Comparison of ENCODE assay signal across 15 mouse cellular contexts in the genomic region with DNA sequence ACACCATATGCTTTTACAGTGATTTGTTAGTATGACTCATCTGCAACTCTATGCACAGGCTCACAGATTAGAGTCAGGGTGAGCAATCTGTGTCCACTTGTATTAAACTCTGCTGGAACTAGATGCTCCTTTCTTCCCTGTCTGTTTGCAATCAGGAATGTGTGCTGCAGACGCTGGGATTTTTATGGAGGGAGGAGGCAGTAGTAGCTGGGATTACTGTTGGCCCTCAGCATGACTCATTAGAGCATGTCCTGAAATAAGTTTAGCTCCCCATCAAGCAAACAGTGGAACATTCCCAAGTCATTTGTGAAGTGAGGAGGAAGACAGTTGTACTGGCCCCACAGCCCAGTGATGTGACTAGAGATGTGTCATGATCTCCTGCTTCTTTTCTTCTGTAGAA. TPM values are rescaled to one million over a fixed set of nuclear protein-coding genes. Genes with fewer than 3 reads are reported as not detected.
DNase-seq lines count a peak whose midpoint lies in the region.
"Had no signal": no experiment of that assay in that cellular context is flagged by ENCODE, and none has a peak within 500 bp of the region (broad histone marks: within the 10 kb centered on the region; RNA-seq: fewer than 3 reads in every experiment).

No protein-coding gene starts in this region.

- no peaks in the 10 kb centered on the region for H3K9me3 ChIP-seq in heart, embryonic 10.5 days
- H3K9me3 ChIP-seq: embryonic facial prominence, embryonic 13.5 days; limb, embryonic 15.5 days had no signal

- H3K27ac ChIP-seq in heart, embryonic 10.5 days, result no peak overlapping the region
- H3K27ac ChIP-seq: embryonic facial prominence, embryonic 13.5 days; limb, embryonic 15.5 days; macrophage had no signal

- 9% methylated on average over 1 of the region's 1 CpGs for WGBS in heart, embryonic 10.5 days

- DNase-seq in gastrocnemius, postnatal 25 days, result peak; percentile 54
- no peak for DNase-seq in gastrocnemius, postnatal 4 days (ENCODE audit: low spot score in 2 of 2)
- peak; percentile 43 for DNase-seq in right cerebral cortex, adult 18-20 months
- DNase-seq in right cerebral cortex, postnatal 10 days (ENCODE audit: low spot score in 2 of 2), result no peak
- DNase-seq in heart, embryonic 10.5 days (ENCODE audit: low spot score), result peak; percentile 76
- peak; percentile 3 for DNase-seq in retina, postnatal 1 day
- no peak for DNase-seq in kidney, postnatal 25 days
- no peak for DNase-seq in layer of hippocampus, postnatal 14 days (ENCODE audit: low spot score in 2 of 2)
- DNase-seq: cerebellum, adult 8-10 months; thymus, postnatal 25 days had no signal

- H3K4me1 ChIP-seq in heart, embryonic 10.5 days, result peaks cover 48% of the 10 kb centered on the region

- peaks cover 3% of the 10 kb centered on the region; the same call in 1 of the 2 replicates for H3K36me3 ChIP-seq in heart, embryonic 10.5 days
- H3K36me3 ChIP-seq: embryonic facial prominence, embryonic 13.5 days; limb, embryonic 15.5 days had no signal

- H3K4me3 ChIP-seq in heart, embryonic 10.5 days, result no peak overlapping the region
- H3K4me3 ChIP-seq: embryonic facial prominence, embryonic 13.5 days; limb, embryonic 15.5 days had no signal

- no peaks in the 10 kb centered on the region for H3K27me3 ChIP-seq in heart, embryonic 10.5 days (ENCODE audit: insufficient read depth, poor library complexity, severe bottlenecking)
- H3K27me3 ChIP-seq: CH12.LX; embryonic facial prominence, embryonic 13.5 days; limb, embryonic 15.5 days had no signal

RNA-seq across cellular contexts. Expression of a gene that starts 38.0 kb away (rescaled TPM):
- 1 to 10 TPM; 2.6 to 3.0 TPM for total RNA-seq in gastrocnemius, postnatal 25 days (2021)
- total RNA-seq in gastrocnemius, postnatal 4 days (2021), result 10 to 100 TPM; 25.3 to 26.9 TPM
- polyA plus RNA-seq in heart, embryonic 10.5 days (2016; fragmentation: Nextera tagmentation; extraction: Ambion mirVana), result 20.6 and 23.9 TPM in 2 replicates
- 10 to 100 TPM; 71.9 to 76.5 TPM for total RNA-seq in layer of hippocampus, postnatal 14 days (2021)
- total RNA-seq: CH12.LX had no signal
- polyA plus RNA-seq: inflammation-experienced regulatory T-cells, adult 6 months had no signal

Comparison
In these comparisons a context has a peak if more than half of its experiments do, and no peak if none do; other contexts are left out.
1. DNase-seq: peak in gastrocnemius, postnatal 25 days (single experiment), right cerebral cortex, adult 18-20 months (single experiment), heart, embryonic 10.5 days (single experiment) and retina, postnatal 1 day (single experiment); none in gastrocnemius, postnatal 4 days (0 of 2), right cerebral cortex, postnatal 10 days (0 of 2), kidney, postnatal 25 days (0 of 2) and layer of hippocampus, postnatal 14 days (0 of 2).
2. RNA of a gene that starts 38.0 kb away (total RNA-seq): 71.9 to 76.5 TPM in layer of hippocampus, postnatal 14 days and 25.3 to 26.9 TPM in gastrocnemius, postnatal 4 days; 2.6 to 3.0 TPM in gastrocnemius, postnatal 25 days; every median in the first group is over 4 times any median in the second.